Mouse (Mus musculus) right cerebral cortex, adult 18-20 months (tissue): ENCODE data around the gene Hsd17b12.

Experiments used
- DNase-seq: peaks from one replicate; pipeline ENCODE4 v3.0.0; 2022; ENCODE audit warnings: mixed read lengths

The Hsd17b12 gene

DNA sequence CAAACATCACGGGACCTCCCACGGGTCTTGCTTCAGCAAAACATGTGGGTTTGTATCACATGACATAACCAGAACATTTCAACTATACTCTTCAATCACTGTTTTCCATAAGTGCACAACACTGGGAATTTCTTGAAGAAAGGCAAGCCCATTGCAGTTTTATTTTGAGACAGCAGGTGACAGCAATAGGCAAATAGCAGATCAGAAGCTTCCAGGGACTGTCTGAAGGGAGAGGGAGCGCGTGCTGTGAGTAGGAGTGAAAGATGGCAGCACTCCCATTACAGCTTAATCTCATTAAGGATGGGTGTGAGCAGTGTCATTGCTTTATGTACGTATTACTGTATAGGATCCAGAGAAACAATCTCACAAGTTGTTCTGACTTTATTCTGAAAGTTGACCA, 88.3 kb downstream of the Hsd17b12 start:
- peak; percentile 33 for DNase-seq

DNA sequence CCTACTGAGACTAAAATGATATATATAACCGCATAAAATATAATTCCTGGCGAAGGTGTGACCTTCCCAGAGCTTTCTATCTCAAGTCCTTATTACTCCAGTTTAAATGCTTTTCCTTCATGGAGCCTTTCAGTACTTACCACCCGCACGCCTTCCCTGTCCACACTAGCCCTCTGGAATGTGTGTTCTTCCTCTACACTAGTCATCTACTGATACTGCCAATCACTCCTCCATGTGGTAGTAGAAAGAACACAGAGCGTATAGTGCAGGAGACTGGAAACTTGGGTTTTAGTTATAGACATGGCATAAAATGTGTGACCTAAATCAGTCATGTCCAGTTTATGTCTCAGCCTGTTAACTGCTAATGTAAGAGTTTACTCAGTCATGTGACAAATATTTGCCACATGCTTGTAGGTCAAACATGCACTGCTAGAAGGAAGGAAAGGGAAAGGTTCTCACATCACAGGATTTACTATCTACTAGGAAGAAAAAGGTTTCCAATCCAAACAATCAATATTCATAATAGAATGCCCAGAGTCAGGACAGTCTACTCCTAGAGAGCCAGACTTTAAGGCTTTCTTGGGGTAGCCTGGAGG, 91.1 kb downstream of the Hsd17b12 start:
- no peak for DNase-seq

DNA sequence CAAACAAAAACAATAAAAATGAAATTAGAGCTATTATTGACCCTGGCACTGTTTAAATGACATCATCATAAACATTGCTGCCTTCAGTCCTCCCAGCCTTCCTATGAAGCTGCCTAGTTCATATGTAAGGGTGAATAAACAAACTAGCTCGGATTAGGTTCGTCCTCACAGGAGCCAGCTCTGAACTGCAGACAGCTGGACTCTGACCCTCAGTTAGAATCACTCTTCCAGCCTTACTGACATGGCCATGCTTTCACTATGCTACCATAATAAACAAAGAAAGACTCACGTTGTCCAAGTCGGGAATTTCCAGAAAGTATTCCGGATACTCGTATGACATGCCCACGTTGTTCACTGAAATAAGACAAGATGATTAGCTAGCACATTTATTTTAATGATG, 91.6 kb downstream of the Hsd17b12 start:
- no peak for DNase-seq

DNA sequence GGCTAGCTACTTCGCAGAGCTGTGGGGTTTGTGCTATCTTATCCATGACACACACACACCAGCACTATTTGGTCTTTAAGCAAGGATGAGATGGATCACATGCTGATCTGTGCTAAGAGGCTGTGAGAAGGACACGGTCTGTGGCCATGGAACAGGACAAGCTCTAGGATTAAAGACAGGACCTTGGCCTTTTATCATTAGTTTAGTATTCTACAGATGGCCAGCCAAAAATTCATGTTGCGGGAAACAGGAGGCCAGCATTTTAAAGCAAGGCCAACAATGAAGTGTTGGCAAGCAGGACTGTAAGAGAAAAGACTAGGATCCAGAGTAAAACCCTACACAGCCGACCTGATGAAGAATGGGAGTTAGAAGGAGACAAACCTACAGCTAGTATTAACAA, 95.0 kb downstream of the Hsd17b12 start:
- no peak for DNase-seq

DNA sequence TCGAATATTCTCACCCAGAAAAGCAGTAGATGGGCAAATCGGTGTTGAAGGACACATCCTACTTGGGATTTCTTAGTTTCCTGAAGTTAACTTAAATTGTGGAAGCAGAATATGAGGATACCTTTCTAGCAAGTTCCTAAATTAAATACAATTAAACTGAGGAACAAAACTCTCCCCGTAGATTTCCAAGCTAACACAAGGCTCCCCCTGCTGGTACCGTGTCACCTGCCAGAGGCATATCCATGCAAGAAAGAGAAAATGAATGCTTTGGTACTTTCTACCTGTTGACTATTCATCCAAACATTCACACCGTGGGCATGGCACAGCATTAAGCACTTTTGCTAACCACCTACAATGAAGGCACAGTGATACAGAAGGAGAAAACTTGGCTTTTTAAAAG, 98.3 kb downstream of the Hsd17b12 start:
- DNase-seq, result peak; percentile 31

DNA sequence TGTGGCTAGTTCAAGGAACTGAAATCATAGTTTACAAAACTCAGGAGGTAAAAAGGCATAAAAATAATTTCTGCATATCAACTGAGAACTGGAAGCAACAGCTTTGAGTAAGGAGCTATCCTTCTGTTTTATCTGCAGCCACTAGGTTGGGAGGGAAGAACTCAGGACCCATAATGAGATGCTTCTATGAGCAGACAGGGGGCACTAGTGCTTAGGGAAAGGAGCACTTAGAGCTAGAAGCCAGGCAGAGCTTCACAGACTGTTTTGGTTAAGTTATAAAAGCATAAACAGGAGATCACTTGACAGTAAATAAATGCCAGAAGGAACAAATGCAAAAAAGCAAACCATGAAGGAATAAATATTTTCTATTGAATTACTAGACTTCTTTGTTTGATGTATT, 103.0 kb downstream of the Hsd17b12 start:
- DNase-seq, result peak; percentile 61

DNA sequence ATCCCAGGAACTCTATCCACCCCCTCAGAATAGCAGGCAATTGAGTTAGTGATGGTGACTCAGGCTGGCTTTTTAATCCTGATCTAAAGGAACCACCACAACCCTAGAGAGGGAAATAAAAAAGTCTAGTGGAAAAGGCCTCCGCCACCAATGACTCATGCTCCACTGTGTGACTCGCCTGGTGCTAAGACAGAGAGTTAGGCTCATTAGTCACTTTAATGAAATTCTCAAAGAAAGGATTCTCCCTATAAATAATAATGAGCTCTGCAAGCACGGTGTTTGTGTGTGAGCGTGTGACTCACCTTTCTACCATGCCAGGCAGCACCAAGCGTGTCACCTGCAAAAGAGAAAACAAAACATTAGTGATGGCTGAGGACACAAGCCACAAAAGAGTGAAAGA, 105.8 kb downstream of the Hsd17b12 start:
- peak; percentile 80 for DNase-seq

DNA sequence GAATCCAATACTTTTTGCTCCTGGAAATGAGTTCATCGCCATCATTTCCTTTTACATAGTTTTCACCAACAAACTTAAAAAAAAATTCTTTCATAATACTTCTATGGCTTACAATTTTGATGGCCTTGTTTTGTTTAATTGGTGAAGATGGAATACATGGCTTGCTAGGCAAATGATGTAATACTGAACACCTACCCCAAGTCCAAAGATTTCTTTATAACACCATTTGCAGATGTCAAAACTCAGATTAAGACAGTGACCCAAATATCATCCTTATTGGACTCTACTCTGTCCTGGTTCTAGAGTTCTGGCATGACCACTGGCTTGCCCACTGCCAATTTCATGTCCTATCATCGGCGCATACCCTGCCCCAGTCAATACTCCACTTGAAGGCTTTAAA, 106.9 kb downstream of the Hsd17b12 start:
- no peak for DNase-seq

DNA sequence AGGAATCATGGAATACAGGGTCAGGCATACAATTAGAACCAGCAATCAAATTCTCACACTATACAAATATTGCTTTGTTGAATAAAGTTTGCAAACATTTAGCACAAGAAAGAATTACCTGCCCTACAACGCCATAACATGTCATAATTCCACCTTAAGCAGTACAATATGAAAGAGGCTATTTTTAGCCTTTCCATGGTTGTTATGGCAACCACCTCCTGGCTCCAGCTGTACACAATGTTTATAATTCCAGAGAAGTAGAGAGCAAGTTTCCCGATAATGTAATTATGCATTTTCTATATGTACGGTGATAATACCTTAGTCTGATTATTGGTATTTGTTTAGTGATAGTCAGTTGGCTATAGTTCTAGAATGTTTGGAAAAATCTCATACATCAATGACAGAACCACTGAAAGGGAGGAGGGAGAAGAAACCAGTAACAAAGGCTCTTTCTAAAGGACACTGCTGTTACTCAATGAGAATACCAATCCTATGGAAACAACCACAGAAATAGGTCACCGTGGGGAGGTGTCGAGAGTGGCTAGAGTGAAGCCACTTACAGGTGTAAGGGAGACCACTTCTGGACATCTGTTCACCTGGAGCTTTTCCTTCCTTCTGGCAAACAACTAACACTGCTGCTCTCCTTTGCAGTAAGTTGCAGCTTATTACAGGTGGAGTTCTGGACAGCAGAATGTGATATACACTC, 108.1 kb downstream of the Hsd17b12 start:
- DNase-seq, result no peak

DNA sequence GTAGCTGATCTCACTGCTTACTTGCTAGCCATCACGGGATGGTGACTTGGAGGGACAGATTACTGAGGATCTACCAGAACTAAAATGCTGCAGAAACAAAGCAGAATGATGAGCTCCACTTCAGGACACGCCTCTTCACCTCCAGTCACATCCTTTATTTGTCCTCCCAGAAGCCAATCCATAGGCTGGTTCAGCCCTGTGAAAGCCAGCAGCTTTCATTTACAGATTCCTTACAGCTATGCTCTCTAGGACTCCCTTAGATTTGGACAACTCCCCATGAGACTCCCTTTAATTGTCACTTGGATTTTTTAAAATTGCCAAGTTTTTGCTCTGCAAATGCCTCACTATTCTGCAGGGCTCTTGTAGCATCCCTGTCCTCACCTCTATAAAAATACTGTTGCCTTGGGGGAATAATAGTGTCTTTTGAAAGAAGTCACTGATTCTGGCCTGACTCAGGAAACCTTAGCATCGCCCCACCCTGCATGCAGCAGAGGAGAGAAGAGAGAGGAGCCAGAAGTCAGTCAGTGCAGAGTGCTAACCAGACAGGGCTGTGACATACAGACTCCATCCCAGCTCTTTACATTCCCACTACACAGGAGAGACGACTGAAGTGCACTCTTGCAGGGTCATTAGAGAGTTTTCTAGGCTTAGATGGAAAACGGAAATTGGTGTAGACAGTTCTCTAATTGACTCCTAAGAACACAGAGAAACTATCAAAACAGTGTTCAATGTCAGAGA, 108.9 kb downstream of the Hsd17b12 start:
- no peak for DNase-seq

DNA sequence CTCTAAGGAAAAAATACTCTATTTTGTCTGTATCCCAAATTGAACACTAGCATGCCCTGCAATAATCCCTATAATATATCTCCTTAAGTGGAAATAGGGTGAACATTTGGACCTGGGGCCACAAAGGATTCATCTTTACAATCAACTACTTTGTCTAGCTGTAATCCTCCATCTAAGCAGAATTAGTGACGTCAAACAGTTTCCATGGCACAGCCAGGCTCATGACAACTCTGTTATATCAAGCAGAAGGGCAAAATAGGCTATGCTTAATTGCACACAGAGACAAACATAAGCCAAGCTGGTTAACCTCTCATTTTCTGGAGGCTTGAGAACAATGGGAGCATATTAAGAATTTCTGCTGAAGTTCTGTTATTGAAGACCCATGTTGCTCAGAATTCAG, 109.5 kb downstream of the Hsd17b12 start:
- DNase-seq, result no peak

DNA sequence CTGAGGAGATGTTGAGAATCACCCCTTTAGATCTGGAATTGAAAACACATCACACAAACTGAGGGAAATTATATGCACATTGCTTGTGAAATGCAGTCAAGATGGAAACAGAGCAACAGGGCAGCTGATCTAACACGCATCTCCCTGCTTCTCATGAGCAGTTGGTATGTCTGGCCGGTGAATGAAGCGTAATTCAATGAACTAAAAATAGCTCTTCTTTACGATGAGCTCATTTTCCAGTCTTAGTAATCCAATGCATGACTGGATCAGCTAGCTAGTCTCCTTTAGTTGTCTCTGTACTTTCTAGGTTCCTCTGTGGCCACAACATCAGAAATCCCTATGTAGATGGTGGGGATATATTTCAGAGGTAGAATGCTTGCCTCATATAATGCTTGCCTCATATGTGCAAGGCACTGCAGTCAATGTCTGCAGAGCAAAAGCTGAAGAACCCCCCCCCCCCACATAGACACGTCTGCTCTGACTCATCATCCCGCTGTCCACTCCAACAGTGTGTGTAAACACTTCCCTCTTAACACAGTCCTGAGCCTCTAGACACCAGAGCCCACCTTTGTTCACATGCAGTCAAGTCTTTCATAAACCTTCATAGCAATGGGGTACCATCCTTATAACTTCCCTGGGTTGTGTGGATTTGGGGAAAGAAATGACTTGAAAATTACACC, 112.2 kb downstream of the Hsd17b12 start:
- DNase-seq, result no peak

DNA sequence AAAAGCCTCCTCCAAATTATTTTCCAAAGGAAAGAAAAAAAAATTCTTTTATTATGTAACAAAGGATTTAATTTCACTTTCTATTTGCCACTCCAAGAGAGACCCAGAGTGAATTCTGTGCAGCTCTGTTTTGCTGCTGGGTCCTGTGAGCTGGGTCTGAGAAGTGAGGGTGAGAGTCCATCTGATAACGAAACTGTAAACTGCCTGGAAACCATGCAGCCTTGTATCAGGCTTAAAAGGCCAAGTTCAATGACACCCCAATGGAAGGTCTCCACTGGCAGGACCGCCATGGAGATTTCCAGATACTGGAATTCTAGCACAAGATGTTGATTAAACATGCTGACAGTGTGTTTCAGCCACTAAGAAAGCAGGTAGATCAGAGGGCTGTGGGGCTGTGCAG, 113.6 kb downstream of the Hsd17b12 start:
- no peak for DNase-seq

DNA sequence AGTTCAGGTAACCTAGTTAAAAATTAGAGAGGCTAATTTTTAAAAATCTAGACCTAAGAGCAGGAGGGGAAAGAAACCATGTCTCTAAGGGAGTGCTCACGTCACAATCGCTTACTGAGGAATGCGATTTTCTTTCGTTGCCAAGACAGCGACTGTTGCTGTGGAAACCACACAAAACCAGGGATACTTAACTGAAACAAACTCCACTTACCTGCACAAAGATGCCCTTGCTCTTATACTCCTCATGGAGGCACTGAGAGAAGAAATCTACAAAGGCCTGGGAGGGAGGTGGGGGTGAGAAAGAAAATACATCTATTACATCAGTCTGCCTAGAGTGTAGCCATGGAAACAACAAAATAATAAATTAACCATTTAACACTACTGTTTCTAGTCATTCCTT, 114.1 kb downstream of the Hsd17b12 start:
- DNase-seq, result peak; percentile 32

DNA sequence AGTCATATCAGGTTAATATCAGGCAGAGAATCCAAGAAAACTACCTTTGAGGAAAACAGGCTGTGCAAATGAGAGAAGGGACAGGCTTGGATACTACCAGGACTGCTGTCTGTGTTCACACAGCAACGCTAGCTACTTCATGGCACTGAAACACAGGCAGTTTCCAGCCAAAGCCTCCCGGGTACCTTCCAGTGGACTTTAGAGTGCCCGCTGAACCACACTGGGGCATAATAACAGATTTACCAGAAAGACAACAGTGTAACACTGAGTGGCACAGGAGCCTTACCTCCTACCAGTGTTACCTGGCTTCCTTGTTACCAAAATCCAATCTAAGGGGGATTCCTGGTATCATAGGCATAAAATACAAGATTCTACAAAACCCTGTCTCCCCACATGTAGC, 115.3 kb downstream of the Hsd17b12 start:
- no peak for DNase-seq

DNA sequence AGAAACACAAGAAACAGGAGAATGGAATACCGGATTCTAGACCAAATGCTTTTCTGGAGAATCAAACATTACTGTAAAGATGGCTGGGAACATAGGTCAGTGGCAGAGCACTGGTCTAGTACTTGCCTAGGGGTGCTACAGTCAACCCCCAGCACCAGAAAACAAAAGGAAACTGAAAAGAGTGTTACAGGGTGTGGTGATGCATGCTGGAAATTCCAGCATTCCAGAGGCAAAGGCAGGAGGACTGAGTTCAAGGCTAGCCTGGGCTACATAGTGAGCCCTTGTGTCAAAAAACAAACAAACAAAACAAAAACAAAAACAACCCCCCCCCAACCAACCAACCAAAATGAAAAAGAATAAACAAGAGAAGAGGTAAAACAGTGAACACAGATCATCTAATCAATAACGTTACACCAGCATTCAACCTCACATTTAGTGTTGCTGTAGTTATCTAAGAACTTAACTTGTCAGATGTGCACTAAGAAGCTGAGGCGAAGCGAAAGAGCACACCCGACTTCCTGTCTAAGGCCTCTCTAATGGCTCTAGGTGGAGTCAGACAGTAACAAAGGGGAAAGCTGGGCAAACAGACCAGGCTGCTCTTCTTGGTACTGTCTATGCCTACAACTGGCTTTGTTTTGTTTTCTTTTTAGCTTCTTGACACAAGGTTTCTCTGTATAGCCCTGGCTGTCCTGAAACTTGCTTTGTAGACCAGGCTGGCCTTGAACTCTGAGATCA, 117.2 kb downstream of the Hsd17b12 start:
- DNase-seq, result no peak

DNA sequence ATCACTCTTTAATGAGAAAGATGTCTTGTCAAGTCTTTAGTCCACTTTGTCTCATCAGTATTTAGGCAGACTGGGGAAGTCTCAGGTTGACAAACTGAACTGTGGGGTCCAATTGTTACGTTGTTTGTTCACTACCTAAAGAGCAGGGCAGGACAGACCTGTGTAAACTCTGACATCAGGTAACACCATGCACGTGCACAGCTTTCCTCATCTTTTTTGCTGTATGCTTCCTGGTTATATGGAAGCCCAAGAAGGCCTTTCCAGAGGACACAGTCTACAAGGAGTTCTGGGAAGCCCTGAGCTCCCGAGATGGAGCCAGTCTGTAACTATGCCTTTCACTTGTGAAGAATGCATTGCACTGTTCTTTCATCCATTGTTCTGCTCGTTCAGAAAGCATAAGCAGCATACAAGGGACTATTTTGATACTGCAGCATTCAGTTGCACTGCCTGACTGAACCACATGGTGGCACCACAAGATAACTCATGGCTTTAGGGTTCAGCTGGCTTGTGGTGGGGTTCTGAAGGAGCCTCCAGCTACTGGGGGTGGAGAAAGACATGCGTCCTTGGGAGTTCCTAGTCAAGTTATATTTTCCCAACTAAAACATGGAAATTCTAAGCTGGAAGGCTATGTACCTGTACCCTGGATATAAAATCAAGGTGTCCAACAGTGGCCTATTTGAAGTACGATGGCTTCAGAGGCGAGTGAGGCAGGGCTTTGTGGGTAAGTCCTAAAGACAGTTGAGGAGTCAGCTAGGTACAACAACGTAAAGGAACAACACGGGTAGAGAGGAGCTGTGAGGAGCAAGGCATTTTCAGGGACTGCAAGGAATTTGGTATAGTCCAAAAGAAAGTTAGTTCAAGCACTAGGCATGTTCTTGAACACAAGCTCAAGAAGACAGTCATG, 122.1 kb downstream of the Hsd17b12 start:
- peak; percentile 79 for DNase-seq

DNA sequence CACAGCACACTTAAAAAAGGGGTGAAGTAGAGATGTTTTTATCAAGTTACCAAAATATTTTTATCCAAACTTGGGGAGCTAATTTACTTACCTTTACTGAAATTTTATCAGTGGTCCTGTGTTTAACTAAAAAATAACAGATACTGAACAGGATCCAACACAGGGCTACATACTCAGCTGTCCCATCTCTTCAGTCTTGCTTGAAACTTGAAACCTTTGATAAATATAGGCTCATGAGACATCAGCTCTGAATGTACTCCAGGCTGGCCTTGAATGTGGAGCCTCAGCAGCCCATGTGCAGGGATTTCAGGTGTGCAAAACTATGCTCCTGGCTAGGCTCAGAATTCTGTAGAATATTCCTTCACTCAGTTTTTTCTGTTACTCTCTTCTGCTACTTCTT, 127.2 kb downstream of the Hsd17b12 start:
- DNase-seq, result no peak

DNA sequence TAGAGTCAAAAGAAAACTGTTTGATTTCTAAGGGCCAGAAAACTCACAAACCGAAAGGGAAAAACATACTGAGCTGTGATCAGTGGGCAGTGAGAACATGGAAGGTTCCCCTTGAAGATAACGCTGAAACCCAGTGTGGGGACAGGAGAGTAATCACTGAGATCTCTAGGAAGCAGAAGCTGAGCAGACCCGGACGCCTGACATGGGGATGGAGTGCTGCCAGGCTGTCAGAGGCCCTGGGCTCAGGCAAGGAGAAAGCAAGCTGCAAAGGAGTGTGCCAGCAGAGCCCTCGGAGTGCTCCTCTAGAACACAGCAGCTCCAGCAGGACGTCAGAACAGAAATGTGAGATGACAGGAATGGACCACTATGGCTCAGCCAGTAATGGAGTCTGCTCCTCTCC, 133.1 kb downstream of the Hsd17b12 start:
- no peak for DNase-seq

DNA sequence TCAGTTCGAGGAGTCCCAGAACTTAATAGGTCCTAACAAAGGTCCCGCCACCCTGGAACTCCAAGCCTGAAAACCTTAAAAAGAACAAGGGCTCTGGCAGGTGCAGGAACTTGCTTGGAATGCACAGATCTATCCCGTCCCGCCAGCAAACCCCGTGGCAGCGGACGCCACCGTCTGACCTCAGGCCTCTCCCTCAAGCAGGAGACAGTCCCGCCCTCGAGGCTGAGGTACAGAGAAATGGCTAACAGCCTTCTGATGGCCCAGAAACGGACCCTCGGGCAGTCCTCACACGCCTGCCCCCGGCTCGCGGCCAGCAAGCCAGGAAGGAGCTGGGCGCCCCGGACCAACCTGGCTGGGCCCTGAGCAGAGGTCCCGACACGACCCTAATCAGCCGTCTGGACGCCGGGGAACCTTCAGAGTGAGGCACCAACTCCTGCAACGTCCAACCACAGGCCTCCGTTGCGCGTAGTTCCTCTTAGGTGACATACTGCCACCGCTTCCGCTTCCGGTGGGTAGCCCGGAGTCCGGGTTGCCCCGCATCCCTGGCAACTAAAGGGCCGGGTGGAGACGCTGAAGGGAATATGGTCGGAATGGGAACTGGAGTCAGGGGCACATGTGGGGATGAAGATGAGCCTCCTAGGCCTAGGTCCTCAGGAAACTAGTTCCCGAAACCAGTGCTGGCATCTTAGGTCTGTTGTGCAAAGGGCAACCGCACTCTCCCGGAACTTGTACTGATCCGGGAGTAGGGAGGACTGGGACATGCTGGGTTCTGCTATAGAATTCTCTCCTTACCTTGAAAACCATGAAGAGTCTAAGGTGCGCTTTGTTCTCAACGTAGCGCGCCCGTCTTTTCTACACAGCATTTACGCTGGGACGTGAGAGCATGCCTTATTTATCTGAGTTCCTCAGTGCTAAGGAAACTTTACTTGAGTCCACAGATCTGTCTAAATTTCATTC, 147.2 kb downstream of the Hsd17b12 start, which contains the start of gene Alkbh3:
Gene Alkbh3 (minus strand): TSS at position 473 of the 957 bp plus-strand sequence.
- DNase-seq, result peak; percentile 92

DNA sequence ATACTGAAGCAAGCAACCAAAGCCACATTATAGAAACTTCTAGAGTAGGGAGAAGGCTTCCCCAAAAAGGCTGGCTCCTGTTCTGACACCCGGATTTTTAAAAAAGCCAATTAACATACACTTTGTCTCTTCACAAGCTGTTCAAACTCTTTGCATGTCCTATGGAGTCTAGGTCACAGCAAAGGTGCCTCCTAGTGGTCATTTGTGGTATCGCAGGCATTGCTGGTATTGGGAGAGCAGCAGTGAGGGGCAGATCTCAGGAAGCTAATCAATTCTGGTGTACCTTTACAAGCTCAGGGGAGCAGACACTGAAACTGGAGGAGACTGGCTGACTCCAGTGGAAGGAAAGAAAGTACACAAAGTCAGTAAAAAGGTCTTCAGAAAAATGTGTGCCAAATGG, 155.4 kb downstream of the Hsd17b12 start:
- DNase-seq, result peak; percentile 79
